Mouse (Mus musculus) embryonic facial prominence, embryonic 12.5 days (tissue): Measurements from ENCODE around the gene Crybb2. TPM values are rescaled to one million over a fixed set of nuclear protein-coding genes. Genes with fewer than 3 reads are reported as not detected.

Experiments
- ATAC-seq: fragments of 200-750 bp; cut with Nextera tagmentation; 2 replicates; pipeline ENCODE4 v1.8.0; 2017; ENCODE audit not compliant: insufficient number of reproducible peaks, insufficient read depth, low FRiP score, low TSS enrichment
- H3K27ac ChIP-seq: fragments of 300-500 bp; sonication (generic); 2 replicates; pipeline ENCODE4 v1.5.1; 2016; ENCODE audit warnings: mild to moderate bottlenecking
- H3K27me3 ChIP-seq: fragments of 300-500 bp; sonication (generic); 2 replicates; pipeline ENCODE4 v1.6.1; 2016; ENCODE audit warnings: mild to moderate bottlenecking, moderate library complexity
- H3K36me3 ChIP-seq: fragments of 300-500 bp; sonication (generic); 2 replicates; pipeline ENCODE4 v1.6.1; 2016; ENCODE audit warnings: mild to moderate bottlenecking
- H3K4me1 ChIP-seq: fragments of 300-500 bp; sonication (generic); 2 replicates; pipeline ENCODE4 v1.6.1; 2016
- H3K4me2 ChIP-seq: fragments of 300-500 bp; sonication (generic); replicated peaks from 2 replicates; pipeline ENCODE4 v1.6.1; 2016; ENCODE audit warnings: mild to moderate bottlenecking, moderate library complexity
- H3K4me3 ChIP-seq: fragments of 300-500 bp; sonication (generic); 2 replicates; pipeline ENCODE4 v1.5.1; 2016; ENCODE audit warnings: mild to moderate bottlenecking
- H3K9ac ChIP-seq: fragments of 300-500 bp; sonication (generic); 2 replicates; pipeline ENCODE4 v1.6.1; 2016; ENCODE audit warnings: mild to moderate bottlenecking, moderate library complexity
- H3K9me3 ChIP-seq: fragments of 300-500 bp; sonication (generic); 2 replicates; pipeline ENCODE4 v1.6.1; 2016; ENCODE audit warnings: mild to moderate bottlenecking, moderate library complexity
- WGBS: fragments of 180-500 bp; shearing (Covaris S2); methylation state at CpG from one replicate; pipeline ENCODE4 v1.1.7; 2016; 5-methylcytosine and 5-hydroxymethylcytosine counted together
- polyA plus RNA-seq: library from polyadenylated mRNA; unstranded; fragments of >200 nt; fragmentation: Nextera tagmentation; extraction: Ambion mirVana; gene quantifications from 2 replicates; pipeline ENCODE4 v1.2.1, GENCODE M21; 2016

Crybb2 gene
- polyA plus RNA-seq, 1 experiment from 2014 or later, result not detected

DNA sequence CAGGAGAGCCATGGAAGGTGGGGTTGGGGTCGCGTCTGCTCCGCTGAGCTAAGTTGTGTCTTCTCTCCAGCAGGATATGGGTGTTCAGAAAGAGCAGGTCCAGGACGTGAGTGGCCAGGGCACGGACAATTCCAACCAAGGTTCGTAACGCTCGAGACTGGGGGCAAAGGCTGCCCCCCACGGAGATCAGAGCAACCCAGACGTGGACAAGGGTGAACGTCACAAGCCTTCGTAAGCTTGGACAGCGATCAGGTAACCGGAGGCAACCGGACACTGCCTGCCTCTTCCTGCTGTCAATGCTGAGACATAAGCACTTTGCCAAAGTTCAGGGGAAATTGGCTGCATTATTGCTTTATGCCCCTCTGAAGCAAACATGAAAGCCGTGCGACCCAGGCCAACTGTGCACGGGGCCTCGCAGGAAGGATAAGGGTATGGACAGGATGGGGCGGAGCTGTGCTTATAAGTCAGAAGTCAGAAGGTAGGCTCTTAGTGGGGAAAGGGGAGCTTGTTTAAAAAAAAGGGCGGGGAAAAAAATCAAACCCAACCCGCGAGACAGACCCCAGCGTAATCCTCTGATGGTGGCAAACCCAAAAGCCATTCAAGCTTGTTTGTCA is 20.3 kb upstream of the Crybb2 start:
- ATAC-seq, result no peak
- no peaks in the 10 kb centered on the region for H3K36me3 ChIP-seq
- no peak overlapping the region for H3K4me2 ChIP-seq
- no peak overlapping the region for H3K4me3 ChIP-seq
- H3K27me3 ChIP-seq, result no peaks in the 10 kb centered on the region
- H3K4me1 ChIP-seq, result no peaks in the 10 kb centered on the region
- WGBS, result 88% methylated on average over 24 of the region's 24 CpGs
- H3K9me3 ChIP-seq, result no peaks in the 10 kb centered on the region
- H3K27ac ChIP-seq, result no peak overlapping the region
- no peak overlapping the region for H3K9ac ChIP-seq

DNA sequence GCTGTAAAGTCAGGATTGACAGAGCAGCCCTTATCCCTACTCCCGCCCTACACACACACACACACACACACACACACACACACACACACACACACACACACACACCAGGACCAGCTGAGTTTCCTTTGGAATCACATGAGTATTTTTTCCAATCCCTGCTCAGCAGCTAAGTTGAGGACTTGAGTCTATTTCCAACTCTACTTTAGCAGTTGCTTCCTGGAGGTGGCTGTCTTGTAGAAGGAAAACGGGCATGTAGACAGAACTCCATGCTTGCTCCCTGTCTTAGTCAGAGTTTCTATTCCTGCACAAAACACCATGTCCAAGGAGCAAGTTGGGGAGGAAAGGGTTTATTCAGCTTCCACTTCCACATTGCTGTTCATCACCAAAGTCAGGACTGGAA is 17.5 kb upstream of the Crybb2 start:
- H3K36me3 ChIP-seq, result no peaks in the 10 kb centered on the region
- WGBS, result 71% methylated on average over 2 of the region's 2 CpGs
- no peak for ATAC-seq

GRCm38 (mm10) chr5:113086990-113087389 is 17.1 kb upstream of the Crybb2 start:
- H3K27me3 ChIP-seq, result no peaks in the 10 kb centered on the region
- WGBS, result 55% methylated on average over 4 of the region's 4 CpGs

More for the DNA sequence above, 17.5 kb upstream of the Crybb2 start:
- H3K27me3 ChIP-seq, result no peaks in the 10 kb centered on the region
- no peaks in the 10 kb centered on the region for H3K9me3 ChIP-seq
- H3K9ac ChIP-seq, result no peak overlapping the region
- H3K4me2 ChIP-seq, result no peak overlapping the region
- H3K4me1 ChIP-seq, result no peaks in the 10 kb centered on the region
- H3K27ac ChIP-seq, result no peak overlapping the region
- no peak overlapping the region for H3K4me3 ChIP-seq

GRCm38 (mm10) chr5:113086439-113086838 is 16.5 kb upstream of the Crybb2 start:
- Histone ChIP-seq H3K4me2 (no peak overlapping the region), H3K4me1 (no peaks in the 10 kb centered on the region), H3K27me3 (no peaks in the 10 kb centered on the region), H3K27ac (no peak overlapping the region), H3K4me3 (no peak overlapping the region), H3K9ac (no peak overlapping the region), H3K36me3 (no peaks in the 10 kb centered on the region), H3K9me3 (no peaks in the 10 kb centered on the region)
- 80% methylated on average over 12 of the region's 12 CpGs for WGBS
- ATAC-seq, result no peak

More at GRCm38 (mm10) chr5:113086990-113087389, 17.1 kb upstream of the Crybb2 start:
- no peak for ATAC-seq
- H3K4me1 ChIP-seq, result no peaks in the 10 kb centered on the region
- H3K27ac ChIP-seq, result no peak overlapping the region
- no peak overlapping the region for H3K4me3 ChIP-seq
- H3K4me2 ChIP-seq, result no peak overlapping the region
- no peak overlapping the region for H3K9ac ChIP-seq
- no peaks in the 10 kb centered on the region for H3K9me3 ChIP-seq
- H3K36me3 ChIP-seq, result no peaks in the 10 kb centered on the region

DNA sequence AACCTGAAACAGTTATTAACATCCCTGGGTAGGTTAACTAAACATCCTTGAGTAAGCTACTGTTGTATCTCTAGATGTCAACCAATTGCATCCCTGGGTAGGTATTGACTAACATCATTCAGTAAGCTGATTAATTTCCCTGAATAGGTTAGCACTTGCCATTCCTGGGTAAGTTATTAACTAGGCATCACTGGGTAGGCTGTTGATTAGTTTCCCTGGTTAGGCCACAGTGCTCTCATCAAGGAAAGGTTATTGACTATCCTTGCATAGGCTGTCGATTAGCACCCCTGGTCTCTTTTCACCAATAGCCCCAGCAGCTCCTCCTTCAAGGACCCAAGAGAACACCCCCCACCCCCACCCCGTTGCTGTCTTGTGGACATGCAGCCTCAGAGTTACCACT is 16.0 kb upstream of the Crybb2 start:
- no peaks in the 10 kb centered on the region for H3K27me3 ChIP-seq
- no peak for ATAC-seq
- WGBS, result 64% methylated on average over 2 of the region's 2 CpGs

GRCm38 (mm10) chr5:113084309-113084708 is 14.4 kb upstream of the Crybb2 start:
- Histone ChIP-seq H3K9me3 (no peaks in the 10 kb centered on the region), H3K4me2 (no peak overlapping the region), H3K36me3 (no peaks in the 10 kb centered on the region), H3K27me3 (no peaks in the 10 kb centered on the region), H3K4me1 (no peaks in the 10 kb centered on the region), H3K9ac (no peak overlapping the region), H3K27ac (no peak overlapping the region), H3K4me3 (no peak overlapping the region)
- no peak for ATAC-seq
- WGBS, result 80% methylated on average over 2 of the region's 2 CpGs

More for the DNA sequence above, 16.0 kb upstream of the Crybb2 start:
- Histone ChIP-seq H3K9me3 (no peaks in the 10 kb centered on the region), H3K9ac (no peak overlapping the region), H3K4me1 (no peaks in the 10 kb centered on the region), H3K4me2 (no peak overlapping the region), H3K27ac (no peak overlapping the region), H3K36me3 (no peaks in the 10 kb centered on the region), H3K4me3 (no peak overlapping the region)

GRCm38 (mm10) chr5:113082356-113083168 is 12.6 kb upstream of the Crybb2 start:
- Histone ChIP-seq H3K27me3 (no peaks in the 10 kb centered on the region), H3K36me3 (no peaks in the 10 kb centered on the region), H3K4me3 (no peak overlapping the region), H3K9ac (no peak overlapping the region), H3K27ac (no peak overlapping the region), H3K4me1 (no peaks in the 10 kb centered on the region), H3K4me2 (no peak overlapping the region), H3K9me3 (no peaks in the 10 kb centered on the region)
- no peak for ATAC-seq
- WGBS, result 58% methylated on average over 19 of the region's 19 CpGs

DNA sequence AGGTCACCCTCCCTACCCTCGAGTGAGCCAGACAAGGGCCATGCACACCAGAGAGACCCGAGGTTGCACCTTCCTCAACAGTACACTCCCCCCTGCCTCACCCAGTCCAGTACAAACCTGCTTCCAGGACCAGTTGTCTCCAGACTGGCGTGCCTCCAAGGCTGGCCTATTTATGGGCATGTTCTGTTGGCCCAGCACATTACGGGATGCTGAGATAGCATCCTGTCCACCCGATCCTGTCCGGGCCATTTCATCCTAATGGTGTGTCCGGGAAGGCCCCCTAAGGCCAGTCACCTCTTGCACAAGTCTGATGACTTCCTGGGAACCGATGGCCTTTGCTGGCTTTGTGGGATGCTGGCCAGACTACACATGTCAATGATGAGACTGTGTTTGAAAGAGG is 11.5 kb upstream of the Crybb2 start, which contains the start of gene Crybb3:
Gene Crybb3 (minus strand): TSS at position 146 of the 400 bp plus-strand sequence.
- ATAC-seq, result no peak
- H3K9ac ChIP-seq, result no peak within 1 kb of the TSS
- H3K4me2 ChIP-seq, result no peak within 1 kb of the TSS
- WGBS, result 84% methylated on average over 8 of the region's 8 CpGs
- no peaks in the 10 kb centered on the region for H3K27me3 ChIP-seq
- no peak within 1 kb of the TSS for H3K27ac ChIP-seq
- H3K4me1 ChIP-seq, result no peaks in the 10 kb centered on the region
- no peaks in the 10 kb centered on the region for H3K9me3 ChIP-seq
- no peak within 1 kb of the TSS for H3K4me3 ChIP-seq
- H3K36me3 ChIP-seq, result no peaks in the 10 kb centered on the region

DNA sequence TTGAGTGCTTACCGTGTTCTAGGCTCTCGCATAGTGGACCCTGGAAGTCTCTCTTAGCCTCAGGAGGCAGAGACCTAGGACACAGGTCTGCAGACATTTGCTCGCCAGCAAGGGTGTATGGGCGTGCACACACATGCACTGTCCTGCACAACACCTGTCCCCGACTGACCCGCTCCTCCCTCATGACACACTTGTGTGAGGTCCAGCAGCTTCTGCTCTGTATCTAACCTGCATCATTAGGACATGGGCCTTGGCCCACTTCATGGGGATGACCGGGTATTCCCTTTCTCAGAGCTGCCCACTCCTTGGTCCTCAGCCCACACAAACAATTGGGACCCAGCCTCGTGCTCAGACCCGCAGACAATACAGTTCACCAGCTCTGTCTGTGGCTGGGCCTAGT is 11.1 kb upstream of the Crybb2 start:
- Histone ChIP-seq H3K4me1 (no peaks in the 10 kb centered on the region), H3K27me3 (no peaks in the 10 kb centered on the region), H3K9me3 (no peaks in the 10 kb centered on the region), H3K4me2 (no peak overlapping the region), H3K27ac (no peak overlapping the region), H3K9ac (no peak overlapping the region), H3K36me3 (no peaks in the 10 kb centered on the region), H3K4me3 (no peak overlapping the region)
- ATAC-seq, result no peak
- WGBS, result 90% methylated on average over 9 of the region's 9 CpGs

DNA sequence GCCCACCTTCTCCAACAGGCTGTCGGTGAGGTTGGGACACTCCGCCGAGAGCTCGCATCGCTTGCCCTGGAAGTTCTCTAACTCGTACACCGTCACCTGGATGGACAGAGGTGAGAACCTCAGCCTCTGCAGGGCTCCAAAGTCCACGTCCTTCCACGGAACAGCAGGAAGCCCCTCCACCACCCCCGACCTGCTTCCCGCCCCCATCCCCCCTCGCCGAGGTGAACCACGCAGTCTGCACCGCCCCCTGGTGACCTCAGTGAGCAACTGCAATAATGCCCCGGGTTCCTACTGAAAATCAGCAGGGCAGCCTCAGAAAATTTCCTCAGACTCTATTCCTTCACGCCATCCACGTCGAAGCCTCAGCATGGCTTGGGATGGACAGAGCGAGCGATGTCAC is 9.9 kb upstream of the Crybb2 start:
- 0 out of 2 replicates have a peak, but pooled peaks cover 4% of the 10 kb centered on the region for H3K27me3 ChIP-seq
- 21% methylated on average over 21 of the region's 21 CpGs for WGBS
- no peak overlapping the region for H3K4me3 ChIP-seq

DNA sequence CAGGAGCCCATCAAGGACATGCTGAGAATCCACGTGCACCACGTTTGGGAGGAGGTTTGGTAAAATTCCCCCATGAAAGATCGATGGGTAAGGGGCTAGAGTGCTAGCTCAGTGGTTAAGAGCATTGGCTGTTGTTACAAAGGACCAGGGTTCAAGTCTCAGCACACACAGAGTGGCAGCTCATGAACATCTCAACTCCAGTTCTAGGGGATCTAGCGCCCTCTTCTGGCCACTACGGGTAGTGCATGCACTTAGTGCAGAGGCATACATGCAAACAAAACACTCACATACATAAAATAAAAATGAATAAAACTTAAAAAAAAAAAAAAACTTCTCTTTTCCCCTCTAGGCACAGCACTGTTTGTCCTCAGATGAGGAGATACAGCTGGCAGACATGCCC is 8.8 kb upstream of the Crybb2 start:
- 63% methylated on average over 5 of the region's 5 CpGs for WGBS

More for the DNA sequence above, 9.9 kb upstream of the Crybb2 start:
- Histone ChIP-seq H3K4me2 (peak overlapping the region; percentile 32), H3K36me3 (no peaks in the 10 kb centered on the region), H3K4me1 (no peaks in the 10 kb centered on the region), H3K27ac (no peak overlapping the region), H3K9me3 (no peaks in the 10 kb centered on the region), H3K9ac (no peak overlapping the region)
- no peak for ATAC-seq

DNA sequence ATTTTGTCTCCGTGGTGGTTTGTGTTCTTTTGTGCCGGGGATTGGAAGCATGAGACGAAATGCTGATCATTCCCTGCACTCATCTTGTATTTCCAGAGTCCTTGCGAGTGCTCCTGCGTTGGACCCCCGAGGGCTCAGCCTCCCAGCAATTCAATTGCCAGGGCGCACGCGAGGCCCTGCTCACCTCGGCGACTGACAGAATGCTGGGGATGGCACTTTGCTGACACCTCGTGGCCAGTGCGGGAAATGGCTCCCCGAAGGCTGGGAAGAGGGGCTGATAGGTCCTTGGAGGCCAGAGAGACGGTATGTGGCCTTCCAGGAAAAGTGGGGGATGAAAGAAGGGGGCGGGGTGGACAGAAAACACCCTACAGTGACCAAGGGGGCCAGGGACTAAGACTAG is 15.6 kb downstream of the Crybb2 start:
- no peaks in the 10 kb centered on the region for H3K4me1 ChIP-seq
- 4% methylated on average over 15 of the region's 16 CpGs for WGBS
- ATAC-seq, result no peak
- H3K27ac ChIP-seq, result no peak overlapping the region
- no peaks in the 10 kb centered on the region for H3K27me3 ChIP-seq
- H3K4me2 ChIP-seq, result no peak overlapping the region
- H3K9me3 ChIP-seq, result no peaks in the 10 kb centered on the region
- no peak overlapping the region for H3K4me3 ChIP-seq
- H3K36me3 ChIP-seq, result no peaks in the 10 kb centered on the region
- no peak overlapping the region for H3K9ac ChIP-seq

More for the DNA sequence above, 8.8 kb upstream of the Crybb2 start:
- Histone ChIP-seq H3K9ac (no peak overlapping the region), H3K4me2 (no peak overlapping the region), H3K27ac (no peak overlapping the region), H3K4me3 (no peak overlapping the region), H3K27me3 (0 out of 2 replicates have a peak, but pooled peaks cover 4% of the 10 kb centered on the region), H3K9me3 (no peaks in the 10 kb centered on the region), H3K36me3 (no peaks in the 10 kb centered on the region), H3K4me1 (no peaks in the 10 kb centered on the region)
- ATAC-seq, result no peak
